Mouse (Mus musculus) common myeloid progenitor, adult 5-6 weeks (primary cell): ENCODE results near the gene Lyst. TPM values are rescaled to one million over a fixed set of nuclear protein-coding genes. Genes with fewer than 3 reads are reported as not detected.

Experiments
- ATAC-seq: replicated peaks from 2 replicates; pipeline ENCODE4 v1.8.0; 2016; ENCODE audit warnings: low read depth, mild to moderate bottlenecking, moderate TSS enrichment, inconsistent platforms; ENCODE audit not compliant: poor library complexity, severe bottlenecking
- total RNA-seq: library from RNA; stranded (forward); fragments of 200-1000, 187-1606 nt; gene quantifications from 2 replicates; pipeline ENCODE4 v1.2.3, GENCODE M21; 2017

Gene Lyst
- total RNA-seq, 1 experiment from 2014 or later: 22.9 TPM

DNA sequence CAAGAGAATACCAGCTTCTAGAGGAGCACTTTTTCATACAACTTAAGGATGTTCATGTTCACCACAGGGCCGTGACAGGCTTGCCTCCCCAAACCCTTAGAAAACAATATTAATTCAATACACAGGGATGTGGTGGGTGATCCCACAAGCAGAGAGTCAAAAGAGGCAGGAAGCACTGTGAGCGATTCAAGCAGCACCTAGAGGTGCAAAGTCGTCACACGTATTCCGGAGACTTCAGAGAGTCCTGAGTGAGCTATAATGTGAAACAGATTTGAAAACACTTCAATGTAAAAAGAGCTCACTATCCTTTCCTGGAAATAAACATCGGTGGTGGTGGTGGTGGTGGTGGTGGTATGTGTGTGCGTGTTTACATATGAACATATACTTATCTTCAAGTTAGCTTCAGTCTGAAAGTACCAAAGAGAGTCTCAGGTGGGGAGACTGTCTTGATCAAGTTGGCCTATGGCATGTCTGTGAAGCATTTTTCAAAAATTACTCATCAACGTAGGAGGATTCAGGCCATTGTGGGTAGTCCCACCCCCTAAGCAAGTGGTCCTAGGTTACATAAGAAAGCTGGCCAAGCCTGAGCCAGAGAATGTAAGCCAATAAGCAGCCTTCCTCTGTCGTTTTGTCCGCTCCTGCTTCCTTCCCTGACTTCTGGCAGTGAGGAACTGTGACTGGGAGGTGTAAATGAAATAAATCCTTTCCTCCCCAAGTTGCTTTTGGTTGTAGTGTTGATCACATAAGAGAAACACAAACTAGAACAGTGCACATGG lies 17.9 kb upstream of the Lyst start:
- no peak for ATAC-seq

DNA sequence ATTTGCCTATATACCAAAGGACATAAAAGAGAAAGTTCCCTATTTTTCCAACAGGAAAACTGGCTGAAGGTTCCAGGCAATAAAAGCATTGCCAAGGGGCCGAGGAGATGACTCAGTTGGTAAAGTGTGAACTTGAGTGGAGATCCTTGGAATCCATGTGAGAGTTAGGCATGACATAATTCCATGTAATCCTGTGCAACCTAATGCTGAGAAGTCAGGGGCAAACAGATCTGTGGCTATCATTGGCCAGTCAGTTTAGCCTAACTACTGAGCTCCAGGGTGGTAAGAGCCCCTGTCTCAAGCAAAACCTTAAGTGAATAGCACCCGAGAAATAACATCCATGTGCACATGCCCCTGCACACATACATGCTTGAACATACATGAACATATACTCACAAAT lies 17.3 kb upstream of the Lyst start:
- no peak for ATAC-seq

DNA sequence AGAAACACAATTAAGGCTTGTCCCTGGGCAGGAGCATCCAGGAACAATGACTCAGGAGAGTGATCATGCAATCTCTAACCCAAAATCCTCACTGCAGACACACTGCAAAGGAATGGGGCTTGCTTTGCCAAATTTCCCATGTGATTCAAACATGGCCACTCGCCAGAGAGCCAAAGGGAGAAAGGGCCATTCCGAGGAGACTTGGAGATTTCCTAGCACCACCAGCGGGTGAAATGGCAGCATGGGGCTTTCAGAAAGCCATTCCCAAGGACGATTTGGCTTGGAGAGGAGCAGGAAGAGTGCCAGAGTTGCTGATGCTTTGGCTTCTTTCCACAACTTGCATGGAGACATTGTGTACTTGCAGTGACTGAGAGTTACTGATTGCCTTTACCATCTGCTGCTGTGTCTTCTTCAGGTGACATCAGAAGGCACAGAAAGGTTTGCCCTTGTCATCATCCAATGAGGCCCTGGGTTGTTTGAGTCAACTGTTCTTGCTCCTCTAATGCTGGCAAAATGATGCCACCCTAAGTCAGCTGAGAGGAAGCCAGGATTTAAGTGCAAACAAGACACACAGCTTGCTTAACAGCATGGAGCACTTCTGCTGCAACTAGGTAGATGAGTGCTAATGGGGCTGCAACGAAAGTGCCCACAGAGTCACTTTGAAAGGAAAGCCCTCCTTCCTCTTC lies 16.5 kb upstream of the Lyst start:
- ATAC-seq: no peak

DNA sequence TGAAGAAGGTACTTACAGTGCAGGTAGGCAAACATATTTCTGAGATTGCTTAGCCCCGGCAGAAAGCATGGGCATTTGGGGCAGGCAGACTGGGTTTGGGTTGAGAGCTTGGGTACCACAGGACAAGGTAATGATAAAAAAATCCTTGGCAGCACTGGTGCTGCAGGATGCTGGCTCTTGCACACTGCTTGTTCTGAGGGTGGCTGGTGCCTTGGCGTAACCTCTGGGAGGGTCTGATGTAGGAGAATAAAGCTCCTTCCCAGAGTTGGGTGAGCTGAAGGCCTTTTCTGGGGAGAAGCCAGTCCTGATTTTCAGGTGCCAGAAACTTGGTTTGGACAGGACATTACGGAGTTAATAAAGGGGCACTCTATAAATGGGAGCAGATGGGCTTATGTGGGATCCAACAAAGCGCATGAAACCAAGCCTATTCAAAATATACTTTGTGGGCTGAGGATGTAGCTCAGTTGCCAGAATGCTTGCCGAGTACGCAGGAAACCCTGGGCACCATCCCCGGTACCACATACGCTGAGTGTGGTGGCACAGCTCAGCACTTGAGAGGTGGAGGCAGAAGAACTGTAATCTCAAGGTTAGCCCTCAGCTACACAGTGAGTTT lies 15.8 kb upstream of the Lyst start:
- no peak for ATAC-seq

DNA sequence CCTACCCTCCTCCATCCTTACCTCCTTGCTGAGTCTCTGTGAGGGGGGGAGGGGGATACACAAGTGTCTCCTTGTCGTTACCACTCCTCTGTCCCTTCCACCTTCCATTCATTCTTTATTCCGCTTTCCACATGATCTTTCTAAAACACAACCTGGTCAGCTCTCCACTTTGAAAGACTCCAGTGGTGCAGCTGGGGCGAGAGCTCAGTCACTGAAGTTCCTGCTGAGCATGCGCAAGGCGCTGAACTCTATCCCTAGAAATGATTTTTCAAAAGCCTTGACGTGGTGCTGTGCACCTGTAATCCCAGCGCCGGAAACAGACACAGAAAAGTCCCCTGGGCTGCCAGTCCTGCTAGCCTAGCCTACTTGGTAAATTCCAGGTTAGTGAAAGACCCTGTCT lies 15.1 kb upstream of the Lyst start:
- ATAC-seq: no peak

DNA sequence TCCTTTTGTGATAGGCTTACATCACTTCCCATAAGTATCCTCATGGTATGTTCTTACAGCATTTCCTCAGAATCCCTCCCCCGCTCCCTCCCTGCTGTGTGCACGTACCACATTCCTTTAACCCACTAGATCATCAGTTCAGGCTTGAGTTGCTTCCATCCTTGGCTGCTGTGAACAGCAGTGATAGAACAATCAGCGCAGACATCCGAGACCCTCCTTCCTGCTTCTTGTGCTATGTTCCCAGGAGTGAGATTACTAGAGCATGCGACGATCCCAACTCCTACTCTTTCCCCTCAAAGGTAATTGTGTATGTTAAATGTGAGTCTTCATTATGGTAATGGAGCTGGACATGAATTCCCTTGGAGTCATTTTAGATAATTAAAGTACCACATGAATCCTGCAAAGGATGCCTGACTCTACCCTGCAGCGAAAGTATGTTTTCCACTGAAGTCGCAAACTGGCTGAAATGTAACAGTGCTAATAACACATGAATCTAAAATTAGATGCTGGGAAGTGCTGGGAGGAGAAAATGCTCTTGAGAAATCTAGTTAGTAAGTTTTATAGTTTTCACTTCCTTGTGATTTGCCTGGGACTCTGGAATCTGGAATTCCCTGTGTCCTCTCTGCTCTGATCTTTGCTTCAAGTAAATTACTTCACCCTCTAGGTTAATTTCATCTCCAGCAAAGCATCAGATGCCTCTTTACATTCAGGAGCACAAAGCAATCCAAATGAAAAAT lies 13.6 kb upstream of the Lyst start:
- no peak for ATAC-seq

DNA sequence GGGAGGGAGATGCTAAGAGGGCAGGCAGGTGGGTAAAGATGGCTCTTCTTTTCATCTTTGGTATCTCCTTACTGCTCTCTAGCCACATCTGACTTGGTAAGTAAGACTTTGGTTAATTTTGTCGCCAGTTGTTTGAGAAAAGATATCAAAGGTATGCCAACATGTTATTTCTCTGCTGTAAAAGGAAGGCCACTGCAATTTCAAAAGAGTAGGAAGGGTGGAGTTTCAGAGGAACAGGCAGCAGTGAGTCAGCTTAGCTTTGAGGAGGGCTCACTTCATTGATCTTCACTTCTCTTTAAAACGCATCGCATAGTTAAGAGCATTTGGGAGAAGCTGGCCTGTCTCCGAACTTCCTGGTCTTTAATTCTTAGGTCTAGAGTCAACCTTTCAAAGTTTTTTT lies 8.2 kb upstream of the Lyst start:
- ATAC-seq: no peak

DNA sequence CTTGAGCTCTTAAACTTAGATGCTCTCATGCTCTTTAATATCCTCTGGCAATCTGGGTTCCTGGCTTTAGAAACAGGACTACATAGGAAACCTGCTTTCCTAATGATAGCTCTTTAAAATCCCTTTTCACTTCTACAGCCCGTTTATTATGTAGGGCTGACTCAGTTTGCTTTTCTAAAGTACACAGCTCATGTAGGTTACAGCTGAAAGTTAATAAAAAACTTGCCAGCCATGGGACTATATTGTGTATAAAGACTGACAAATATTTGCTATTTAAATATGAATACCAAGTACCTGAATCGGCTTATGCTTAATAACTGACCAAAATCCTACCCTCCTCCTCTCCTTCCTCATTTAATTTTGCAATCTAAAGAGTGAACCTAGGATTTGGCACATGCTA lies 6.7 kb upstream of the Lyst start:
- no peak for ATAC-seq

DNA sequence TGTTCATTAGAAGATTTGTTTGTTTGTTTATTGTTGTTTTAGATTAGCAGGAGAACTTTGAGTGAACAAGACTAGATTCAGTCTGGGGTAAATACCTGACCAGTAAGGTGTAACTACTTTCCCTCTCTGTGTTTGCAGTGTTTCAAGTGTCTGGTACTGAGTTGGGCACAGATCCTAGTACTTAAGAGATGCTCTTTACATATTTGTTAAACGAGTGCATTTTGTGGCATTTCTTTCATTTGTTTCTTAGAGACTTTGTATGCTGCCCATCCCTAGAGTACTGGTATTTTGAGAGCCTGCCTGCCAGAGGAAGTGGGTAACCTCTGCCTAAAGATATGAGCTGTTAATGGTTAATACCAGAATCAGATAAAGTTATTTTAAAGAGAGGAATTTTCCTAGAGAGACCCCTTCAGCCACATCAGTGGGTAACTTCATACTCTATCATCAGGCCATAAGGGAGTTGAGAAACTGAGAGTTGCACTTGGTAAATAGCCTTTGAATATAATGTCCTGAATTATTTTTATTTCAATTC lies 2.5 kb upstream of the Lyst start:
- peak; percentile 23 for ATAC-seq

DNA sequence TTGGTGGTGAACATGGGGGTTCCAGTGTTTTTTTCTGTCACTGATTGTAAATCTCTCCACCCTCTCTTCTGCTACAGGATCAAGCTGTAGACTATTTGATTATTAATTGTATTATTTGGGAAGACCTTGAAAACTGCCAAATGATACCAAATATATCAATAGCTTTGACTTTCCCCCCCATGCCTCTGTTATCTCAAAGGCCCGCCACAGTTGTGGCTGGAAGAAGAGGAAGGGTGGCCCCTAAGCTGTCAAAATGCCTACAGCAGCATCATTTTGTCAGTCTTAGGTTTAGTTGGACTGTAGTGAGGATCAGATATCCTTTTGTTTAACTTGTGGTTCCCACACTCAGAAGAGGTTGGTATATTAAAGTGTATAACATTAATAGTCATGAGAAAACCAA lies 1.7 kb upstream of the Lyst start:
- ATAC-seq: no peak

DNA sequence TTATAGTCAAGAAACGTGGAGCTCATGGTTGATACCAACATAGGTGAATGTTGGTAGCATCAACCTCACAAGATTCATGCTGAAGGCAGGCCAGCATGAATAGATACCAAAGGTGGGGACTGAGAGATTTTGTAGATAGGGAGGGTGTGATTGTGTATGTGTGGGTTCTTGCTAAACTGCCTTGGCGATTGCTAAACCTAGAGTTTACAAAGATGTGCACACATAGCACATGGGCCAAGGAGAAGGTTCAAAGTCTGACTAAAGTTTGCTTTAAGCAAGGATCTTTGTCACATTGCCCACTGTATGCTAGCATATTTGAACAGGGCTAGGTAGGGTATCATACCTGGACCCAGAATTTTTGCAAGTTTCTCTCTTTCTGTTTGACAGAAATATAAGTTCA lies 1.2 kb upstream of the Lyst start:
- no peak for ATAC-seq

DNA sequence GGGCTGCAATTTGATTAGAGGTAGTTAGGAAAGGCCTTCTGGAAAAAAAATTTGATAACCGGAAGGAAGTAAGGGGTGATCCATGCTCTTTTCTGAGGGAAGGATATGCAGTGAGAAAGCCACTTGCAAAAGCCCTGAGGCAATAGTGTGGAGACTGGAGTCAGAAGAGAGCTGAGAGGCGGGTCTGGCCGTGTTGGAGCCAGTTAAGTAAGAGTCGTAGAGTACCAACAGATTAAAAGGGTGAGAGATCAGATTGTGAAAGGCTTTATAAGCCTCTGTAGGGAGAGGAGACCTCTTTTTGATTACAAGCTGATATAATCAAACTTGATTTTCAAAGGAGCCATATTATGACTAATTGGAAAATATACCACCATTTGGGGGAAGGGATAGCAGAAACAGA lies 1.7 kb downstream of the Lyst start:
- no peak for ATAC-seq

DNA sequence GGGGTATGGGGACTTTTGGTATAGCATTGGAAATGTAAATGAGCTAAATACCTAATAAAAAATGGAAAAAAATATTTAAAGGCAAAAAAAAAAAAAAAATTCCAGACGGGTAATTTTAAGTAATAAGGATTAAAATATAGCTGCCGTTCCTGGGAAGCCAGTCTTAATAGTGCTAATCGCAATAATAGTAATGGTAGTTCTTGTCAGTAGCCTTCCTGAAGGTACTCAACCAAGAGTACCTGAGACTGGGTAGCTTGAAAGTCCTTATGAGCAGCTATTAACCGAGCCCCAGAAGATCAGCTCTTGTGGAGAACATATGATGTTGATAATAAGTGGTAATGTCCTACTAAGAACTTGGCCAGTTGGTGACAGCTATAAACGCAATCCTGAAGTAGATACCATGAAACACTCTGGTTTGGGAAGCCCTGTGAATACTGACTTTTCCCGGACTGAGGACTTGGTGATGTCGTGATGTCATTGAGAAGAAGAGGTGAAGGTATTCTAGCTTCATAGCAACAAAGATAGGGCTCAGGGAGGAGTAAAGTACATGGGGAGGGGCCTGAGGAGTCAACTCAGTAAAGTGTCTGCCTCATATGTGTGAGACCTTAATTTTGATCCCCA lies 6.3 kb downstream of the Lyst start:
- no peak for ATAC-seq

DNA sequence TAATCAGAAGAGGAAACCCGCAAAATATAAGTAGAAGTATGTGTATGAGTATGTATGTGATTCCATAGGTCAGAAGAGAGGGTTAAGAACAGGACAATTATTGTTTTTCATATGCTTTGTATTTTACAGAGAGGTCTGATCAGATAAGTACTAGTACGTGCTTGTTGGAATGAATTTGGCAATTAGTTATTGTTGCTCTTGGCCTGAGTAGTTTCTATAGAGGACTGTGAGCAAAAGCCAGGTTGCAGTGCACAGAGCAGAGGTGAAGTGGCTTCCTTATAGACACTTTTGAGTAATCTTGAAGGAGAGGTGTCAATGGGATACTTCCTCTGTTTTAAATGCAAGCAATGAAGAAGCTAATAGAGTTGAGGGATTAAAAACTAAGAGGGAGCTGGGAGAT lies 7.7 kb downstream of the Lyst start:
- ATAC-seq: no peak

DNA sequence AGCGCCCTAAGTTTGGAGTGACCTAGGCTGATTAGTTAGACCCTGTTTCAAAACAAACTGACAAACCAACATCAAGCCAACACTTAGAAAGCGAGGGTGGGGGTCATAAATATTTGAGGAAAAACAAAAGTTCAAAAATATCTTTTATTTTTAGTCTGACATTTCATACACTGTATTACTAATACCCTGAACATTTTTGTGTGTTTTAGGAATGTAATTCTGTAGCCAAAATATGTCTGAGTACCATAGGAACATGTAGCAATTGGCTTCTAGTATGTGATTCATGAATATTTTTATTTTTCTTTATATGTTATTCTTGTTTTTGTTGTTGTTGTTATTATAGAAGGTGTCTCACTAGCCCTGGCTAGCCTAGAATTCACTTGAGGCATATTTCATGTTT lies 11.2 kb downstream of the Lyst start:
- ATAC-seq: no peak

DNA sequence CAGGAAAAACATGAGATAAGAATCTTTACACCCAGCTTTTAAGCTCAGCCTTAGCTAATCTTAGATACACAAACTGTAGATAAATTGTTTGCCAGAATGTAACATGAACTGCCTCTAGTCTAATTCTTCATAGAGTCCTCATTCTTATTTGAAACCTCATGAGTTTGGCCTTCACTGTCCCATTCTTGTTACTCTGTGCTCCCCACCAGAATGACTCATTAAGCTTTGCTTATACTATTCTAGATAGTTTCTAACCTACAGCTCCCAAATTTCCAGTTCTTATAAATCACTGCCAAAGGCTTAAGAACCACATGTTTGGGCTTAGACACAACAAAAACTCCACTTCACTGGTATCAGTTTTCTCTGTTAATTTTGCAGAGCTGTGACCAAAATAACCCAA lies 16.0 kb downstream of the Lyst start:
- no peak for ATAC-seq

DNA sequence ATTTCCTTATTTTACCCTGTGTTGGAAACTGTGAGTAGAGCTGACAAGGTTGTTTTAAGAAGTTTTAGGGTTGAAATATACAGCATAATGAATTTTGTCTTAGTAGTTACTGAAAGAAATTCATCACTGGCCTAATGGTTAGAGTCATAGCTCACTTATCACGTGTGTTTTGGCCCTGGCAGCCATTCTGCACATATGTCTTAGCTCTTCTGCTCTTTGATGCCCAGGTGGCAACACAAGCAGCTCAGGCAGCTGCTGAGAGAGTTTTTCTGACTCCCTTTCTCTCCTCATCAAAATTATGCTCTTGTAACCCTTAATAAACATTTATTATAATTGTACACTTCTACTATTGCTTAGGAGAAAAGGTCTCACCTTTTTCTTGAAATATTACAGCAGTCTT lies 18.1 kb downstream of the Lyst start:
- ATAC-seq: no peak

DNA sequence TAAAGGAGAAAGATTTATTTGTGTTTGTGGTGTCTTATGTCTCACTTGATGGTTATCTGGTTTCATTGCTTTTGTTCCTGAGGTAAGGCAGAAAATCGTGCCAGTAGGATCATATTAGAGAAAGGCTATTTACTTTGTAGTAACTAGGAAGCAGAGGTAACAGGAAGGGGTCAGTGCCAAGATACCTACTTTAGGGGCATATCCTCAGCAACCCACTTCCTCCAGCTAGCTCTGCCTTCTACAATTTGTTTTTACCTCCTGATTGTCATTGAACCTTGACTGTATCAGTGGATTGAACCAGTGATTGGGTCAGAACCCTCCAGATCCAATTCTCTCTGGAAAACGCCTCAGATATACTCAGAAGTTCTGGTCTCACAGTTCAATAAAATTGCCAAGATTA lies 19.5 kb downstream of the Lyst start:
- ATAC-seq: no peak

DNA sequence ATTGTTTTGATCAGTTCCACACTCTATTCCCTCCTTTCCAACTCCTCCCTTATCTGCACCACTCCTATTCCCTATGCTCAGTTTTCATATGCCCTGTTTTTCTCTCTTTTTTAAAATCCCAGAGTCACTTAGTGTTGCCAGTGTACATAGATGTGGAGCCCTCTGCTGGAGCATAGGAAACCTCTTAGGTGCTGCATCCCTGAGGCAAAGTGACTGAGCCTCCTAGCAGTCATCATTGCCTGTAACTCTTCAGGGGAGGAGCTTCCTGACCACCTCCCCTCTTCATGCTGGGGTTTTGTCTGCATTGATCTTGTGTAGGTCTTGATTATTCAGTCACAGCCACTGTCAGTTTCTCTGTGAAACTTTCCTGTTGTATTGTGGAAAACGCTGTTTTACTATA lies 22.7 kb downstream of the Lyst start:
- peak; percentile 92 for ATAC-seq

DNA sequence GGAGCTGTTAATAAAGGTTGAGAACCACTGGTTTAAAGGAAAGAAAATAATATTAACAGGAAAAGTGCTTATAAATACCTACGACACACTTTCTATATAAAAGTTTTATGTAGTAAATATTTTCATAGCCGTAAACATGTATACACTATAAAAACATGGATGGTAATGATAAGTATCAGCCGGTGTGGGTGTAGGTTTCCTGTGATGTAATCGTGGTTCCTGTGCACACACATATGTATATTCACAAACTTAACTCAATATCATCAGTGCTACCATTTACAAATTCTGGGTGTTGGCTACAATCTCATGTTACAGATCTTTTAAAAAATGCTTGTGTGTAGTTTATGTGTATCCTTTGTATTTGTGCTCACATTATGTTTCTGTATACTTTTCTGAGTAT lies 24.0 kb downstream of the Lyst start:
- no peak for ATAC-seq
